Mouse (Mus musculus): ENCODE results near the gene Ankrd54. TPM values are rescaled to one million over a fixed set of nuclear protein-coding genes. Genes with fewer than 3 reads are reported as not detected.

Ankrd54 gene
- 29.3 TPM for total RNA-seq (2023)

GRCm38 (mm10) chr15:79062376-79063159 lies at the start of gene Ankrd54:
TSS of gene Ankrd54 (minus strand) at chr15:79062893.

DNA sequence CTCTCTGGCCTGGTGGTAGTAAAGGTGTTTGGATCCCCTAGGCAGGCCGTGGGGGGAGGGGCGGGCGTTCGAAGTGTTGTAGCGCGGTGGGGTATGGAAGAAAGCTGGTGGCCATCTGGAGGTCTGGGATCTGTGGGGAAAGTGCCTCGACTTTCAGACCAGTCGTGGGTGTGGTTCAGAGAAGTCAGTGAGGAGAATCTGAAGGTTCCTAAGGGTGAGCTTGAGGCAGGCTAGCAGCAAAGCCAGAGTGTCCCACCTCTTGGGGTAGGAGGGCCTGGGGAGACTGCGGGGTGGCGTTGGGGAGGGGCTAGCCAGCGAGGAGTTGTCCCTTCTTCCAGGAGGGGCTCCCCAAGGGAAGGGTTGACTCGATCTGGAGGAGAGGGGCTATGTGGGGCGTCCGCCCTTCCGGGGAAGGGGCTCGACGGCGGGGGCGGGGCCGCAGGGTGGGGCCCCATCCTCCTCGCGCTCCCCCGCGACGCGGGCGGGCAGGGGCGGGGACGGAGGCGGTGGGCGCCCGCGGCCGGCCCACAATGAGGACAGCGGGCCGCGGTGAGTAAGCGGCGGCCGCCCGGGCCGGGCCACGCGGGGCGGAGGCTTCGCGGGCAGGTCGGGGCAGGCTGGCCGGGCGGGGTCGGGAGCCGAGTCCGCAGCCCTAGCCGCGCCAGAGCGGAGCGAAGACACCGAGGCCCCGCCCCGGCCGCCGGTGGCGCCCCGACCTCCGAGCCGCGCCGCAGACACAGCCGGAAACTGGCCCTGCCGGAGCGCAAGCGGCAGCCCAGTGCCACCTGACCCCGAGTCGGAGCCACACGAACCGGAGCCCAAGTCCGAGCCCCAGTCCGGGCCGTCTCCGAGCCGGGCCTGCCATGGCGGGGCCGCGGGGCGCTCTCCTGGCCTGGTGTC lies 46.0 kb upstream of the Ankrd54 start, which contains the start of gene Micall1:
TSS of gene Micall1 (plus strand) at position 478 of the 900 bp plus-strand sequence.

DNA sequence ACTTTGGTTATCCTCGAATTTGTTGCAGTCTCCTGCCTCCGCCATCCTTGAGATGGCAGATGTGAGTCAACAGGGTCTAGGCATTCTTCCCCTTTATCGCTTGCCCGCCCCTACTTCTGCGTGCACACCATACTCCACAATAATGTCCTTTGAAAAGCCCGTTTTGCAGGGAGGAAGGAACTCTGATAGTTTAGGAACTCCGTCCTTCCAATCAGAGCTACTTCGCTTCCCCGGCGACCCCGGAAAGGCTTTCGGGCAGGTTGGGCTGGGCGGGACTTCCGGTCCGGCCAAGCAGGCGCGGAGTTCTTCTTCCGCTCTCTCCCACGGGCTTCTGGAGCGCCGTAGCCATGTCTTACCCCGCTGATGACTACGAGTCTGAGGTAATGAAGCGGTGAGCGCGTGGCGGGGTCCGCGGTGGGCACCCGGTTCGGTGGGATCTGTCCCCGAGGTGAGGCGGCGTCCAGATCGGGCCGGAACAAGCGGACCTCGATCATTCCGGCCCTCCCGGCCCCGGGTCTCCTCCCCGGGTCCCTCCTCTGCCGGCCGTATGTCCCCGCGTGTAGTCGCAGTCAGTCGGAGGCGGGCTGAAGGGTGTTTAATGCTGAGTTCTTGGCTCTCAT lies 12.3 kb upstream of the Ankrd54 start, which contains the start of gene Eif3l:
TSS of gene Eif3l (plus strand) at position 267 of the 620 bp plus-strand sequence.

GRCm38 (mm10) chr15:79041585-79041984 lies 21.1 kb downstream of the Ankrd54 start, which contains the start of gene Galr3:
TSS of gene Galr3 (plus strand) at chr15:79041885.

DNA sequence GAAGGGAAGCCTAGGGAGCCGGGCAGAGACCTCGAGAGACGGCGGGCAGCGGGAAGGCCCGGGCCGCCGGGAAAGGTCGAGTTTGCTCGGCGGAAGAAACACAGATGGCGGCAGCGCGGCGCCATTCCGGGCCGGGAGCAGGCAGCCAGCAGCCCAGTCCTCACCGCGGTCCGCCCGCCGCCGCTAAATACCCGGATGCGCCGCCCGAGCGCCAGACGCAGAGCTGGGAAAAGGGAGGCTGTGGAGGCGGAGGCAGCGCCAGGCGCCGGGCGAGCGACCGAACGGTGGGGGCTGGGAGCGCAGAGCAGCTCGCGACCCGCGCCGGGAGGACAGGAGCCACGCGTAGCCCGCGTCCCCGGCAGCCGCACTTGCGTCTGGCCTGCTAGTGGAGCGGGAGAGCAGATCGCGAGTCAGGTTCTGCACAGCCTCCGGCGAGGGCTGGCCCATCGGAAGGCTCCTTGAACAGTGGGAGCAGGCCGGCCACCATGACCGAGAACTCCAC lies 34.4 kb downstream of the Ankrd54 start, which contains the start of gene H1f0:
TSS of gene H1f0 (plus strand) at position 214 of the 502 bp plus-strand sequence.

Other genes starting within 250 kb of the Ankrd54 start
- not detected for gene Cdc42ep1, start 220.3 kb downstream of the Ankrd54 start, total RNA-seq (2023)
- not detected for gene Lgals2, start 207.4 kb downstream of the Ankrd54 start, total RNA-seq (2023)
- 73.2 TPM for gene Gga1, start 185.7 kb downstream of the Ankrd54 start, total RNA-seq (2023)
- 1.5 TPM for gene Gm49510, start 163.2 kb downstream of the Ankrd54 start, total RNA-seq (2023)
- gene Sh3bp1, start 163.1 kb downstream of the Ankrd54 start, total RNA-seq (2023), result 170 TPM
- gene Pdxp, start 149.0 kb downstream of the Ankrd54 start, total RNA-seq (2023), result 9.1 TPM
- gene Lgals1, start 136.2 kb downstream of the Ankrd54 start, total RNA-seq (2023), result 61.8 TPM
- 44.7 TPM for gene Nol12, start 128.0 kb downstream of the Ankrd54 start, total RNA-seq (2023)
- gene Triobp, start 115.2 kb downstream of the Ankrd54 start, total RNA-seq (2023), result 33.9 TPM
- gene H1f0, start 34.4 kb downstream of the Ankrd54 start, total RNA-seq (2023), result 9.1 TPM
- not detected for gene Galr3, start 21.0 kb downstream of the Ankrd54 start, total RNA-seq (2023)
- gene Eif3l, start 12.3 kb upstream of the Ankrd54 start, total RNA-seq (2023), result 118 TPM
- gene Micall1, start 46.0 kb upstream of the Ankrd54 start, total RNA-seq (2023), result 64.6 TPM
- 38.1 TPM for gene Polr2f, start 78.1 kb upstream of the Ankrd54 start, total RNA-seq (2023)
- gene 1700088E04Rik, start 78.4 kb upstream of the Ankrd54 start, total RNA-seq (2023), result not detected
- not detected for gene Sox10, start 102.3 kb upstream of the Ankrd54 start, total RNA-seq (2023)
- 26.0 TPM for gene Pick1, start 166.3 kb upstream of the Ankrd54 start, total RNA-seq (2023)
- gene Gm49486, start 166.5 kb upstream of the Ankrd54 start, total RNA-seq (2023), result 0.73 TPM
- not detected for gene Slc16a8, start 191.9 kb upstream of the Ankrd54 start, total RNA-seq (2023)
- 1.9 TPM for gene Baiap2l2, start 222.6 kb upstream of the Ankrd54 start, total RNA-seq (2023)

Data from CD4-positive naive resting alpha-beta T cell, adult 76 days (primary cell).